Mouse (Mus musculus): ENCODE results near the gene Vps39.

Vps39 gene

DNA sequence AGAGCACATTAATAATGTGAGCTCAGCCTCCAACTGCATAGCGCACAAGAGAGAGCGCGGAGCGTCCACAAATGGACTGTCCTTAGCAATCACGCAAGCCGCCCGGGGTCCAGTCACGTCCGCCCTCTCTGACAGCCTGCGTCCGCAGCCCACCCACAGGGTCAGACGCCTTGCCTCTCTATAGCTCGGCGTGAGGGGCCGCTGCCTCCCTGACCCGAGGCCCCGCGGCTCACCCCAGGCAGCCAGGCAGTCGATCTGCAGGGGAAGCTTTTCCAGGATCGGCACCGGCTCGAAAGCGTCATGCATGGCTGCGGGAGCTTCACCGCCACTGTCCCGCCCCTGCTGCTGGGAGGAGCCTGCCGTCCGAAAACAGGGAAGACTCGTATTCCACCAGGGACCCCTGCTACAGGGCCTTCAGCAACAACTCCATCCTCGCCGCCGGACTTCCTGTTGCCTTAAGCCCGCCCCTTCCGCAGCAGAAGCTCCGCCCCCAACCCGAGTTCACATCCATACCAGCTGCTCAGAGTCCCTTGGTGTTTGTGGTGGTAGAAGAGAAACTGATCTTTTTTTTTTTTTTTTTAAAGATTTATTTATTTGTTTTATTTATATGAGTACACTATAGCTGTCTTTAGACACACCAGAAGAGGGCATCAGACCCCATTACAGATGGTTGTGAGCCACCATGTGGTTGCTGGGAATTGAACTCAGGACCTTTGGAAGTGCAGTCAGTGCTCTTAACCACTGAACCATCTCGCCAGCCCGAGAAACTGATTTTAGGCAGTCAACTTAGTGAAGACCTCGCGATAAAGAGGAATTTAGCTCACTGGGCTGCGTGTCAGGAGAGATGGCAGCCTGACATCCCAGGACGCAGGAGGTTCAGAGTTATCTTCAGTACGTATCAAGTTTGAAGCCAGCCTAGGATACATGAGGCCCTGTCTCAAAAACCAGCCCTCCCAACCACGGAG lies at the start of gene Vps39:
Gene Vps39 (minus strand): TSS at position 456 of the 965 bp plus-strand sequence.
- peak; percentile 57 for DNase-seq (ENCODE audit: low spot score)

DNA sequence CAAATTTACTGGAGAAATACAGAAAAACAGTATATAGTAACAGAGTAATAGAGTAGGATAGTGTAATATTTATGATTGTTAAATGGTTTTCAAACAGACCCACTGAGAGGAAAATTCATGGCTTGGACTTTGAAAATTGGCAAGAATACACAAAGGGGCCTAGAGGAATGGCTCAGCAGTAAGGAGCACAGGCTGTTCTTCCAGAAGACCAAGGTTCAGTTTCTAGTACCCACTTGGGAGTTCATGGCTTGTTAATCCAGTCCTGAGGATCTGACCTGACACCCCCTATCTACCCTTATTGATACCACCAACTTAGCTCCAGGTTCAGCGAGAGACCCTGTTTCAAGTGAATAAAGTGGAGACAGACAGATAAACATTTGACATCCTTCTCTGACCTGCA lies 45.0 kb upstream of the Vps39 start:
- no peak for DNase-seq (ENCODE audit: low spot score)

DNA sequence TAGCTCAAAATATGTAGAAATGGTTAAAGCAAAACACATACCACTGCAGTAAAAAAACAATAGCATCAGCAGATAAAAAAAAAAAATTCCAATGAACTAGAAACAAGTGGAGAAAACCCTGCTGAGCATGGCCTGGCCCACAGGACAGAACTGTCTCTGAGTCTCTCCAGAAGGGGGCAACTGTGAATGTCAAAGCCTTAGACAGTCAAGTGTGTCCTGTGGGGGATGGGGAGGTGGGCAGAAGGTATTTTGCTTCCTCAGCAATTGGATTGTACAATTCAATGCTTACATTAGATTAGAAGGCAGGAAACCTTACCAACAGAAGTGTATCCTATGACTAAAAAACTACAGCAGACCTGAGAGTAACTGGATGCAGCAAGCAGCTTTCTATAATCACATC lies 39.5 kb upstream of the Vps39 start:
- DNase-seq (ENCODE audit: low spot score) = no peak

DNA sequence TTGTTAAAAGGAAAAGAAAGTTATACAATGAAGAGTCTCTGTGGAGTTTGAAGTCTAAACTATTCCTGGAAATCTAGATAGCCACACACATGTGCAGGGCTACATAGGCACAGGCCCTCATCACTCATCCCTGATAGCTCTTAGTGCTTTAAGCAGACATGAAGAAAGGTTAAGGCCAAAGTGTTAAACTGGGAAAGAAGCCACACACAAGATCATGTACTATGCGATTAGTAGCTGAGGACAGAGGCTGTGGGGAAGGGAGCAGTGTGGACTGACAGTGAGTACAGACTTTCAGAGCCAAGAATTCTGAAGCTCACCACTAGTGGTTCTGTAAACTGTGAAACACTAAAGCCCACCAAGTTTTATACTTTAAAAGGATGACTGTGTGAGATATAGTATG lies 38.0 kb upstream of the Vps39 start:
- DNase-seq (ENCODE audit: low spot score) = no peak

DNA sequence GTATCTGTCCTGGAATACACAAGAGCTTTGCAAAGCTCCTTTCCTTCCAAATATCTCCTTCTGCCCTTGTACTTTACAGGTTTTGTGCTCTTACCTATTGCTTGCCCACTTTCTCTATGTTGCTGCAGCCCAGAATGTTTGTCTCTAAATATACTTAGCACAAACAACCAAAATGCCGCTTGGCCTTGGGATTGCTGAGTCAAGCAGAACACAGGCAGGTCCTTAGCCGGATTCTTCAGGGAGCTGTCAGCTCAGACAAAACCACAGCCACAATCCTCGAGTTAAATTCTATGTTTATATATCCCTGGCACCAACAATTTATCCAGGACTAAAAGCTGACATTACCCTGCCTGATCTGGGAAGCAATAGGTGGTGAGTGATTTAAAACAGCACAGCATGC lies 36.4 kb upstream of the Vps39 start:
- DNase-seq (ENCODE audit: low spot score) = no peak

DNA sequence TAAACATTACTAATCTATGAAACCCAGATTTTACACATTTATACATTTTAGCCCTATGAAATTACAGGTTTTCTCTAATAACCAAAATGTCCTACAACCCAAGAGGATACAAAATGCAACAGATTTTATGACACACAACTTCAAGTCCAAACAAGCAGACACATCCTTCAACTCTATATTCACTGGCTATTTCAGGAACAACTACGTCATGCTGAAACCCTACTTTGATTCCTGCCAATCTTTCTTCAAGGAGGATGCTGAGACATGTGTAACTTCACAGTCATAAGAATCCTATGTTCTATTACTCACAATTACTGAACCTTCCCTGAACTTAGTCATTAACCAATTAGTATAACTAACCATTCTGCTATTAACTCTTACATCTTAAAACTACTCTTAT lies 34.4 kb upstream of the Vps39 start:
- DNase-seq (ENCODE audit: low spot score) = no peak

DNA sequence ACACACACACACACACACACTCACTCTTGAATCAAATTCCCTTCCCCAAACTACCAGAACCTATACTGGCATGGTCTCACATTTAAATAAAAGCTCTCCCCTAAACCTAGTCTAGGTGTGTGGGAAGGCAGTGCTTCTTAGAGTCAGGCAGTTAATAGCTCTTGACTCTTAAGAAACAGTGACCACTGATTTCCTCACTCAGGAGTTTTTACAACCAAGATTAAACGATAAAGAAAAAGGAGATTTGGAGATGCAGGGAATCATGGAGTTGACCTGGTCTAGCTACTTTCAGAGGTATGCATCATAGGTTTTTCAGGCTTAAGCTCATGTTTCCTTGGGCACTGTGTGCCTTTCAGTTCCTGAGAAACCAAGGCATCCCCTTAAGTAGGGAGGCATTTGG lies 33.3 kb upstream of the Vps39 start:
- DNase-seq (ENCODE audit: low spot score) = no peak

DNA sequence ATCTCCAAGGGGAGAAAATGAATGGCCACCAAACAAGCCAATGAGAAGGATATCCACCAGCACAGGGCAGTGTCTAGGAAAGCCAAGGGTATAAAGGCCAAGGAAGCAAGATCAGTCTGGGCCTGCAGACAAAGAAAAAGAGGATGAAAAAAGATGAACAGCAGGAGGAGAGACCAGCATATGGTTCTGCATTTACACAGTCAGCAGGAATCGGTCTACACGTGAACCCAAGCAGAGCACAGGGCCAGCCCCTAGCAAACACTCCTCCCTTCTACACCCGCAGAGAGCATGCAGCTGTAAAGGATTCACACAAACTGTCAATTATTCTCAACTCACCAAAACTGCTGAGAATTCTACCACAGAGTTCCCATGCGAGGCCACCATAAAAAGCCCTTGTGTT lies 20.9 kb upstream of the Vps39 start:
- DNase-seq (ENCODE audit: low spot score) = no peak

DNA sequence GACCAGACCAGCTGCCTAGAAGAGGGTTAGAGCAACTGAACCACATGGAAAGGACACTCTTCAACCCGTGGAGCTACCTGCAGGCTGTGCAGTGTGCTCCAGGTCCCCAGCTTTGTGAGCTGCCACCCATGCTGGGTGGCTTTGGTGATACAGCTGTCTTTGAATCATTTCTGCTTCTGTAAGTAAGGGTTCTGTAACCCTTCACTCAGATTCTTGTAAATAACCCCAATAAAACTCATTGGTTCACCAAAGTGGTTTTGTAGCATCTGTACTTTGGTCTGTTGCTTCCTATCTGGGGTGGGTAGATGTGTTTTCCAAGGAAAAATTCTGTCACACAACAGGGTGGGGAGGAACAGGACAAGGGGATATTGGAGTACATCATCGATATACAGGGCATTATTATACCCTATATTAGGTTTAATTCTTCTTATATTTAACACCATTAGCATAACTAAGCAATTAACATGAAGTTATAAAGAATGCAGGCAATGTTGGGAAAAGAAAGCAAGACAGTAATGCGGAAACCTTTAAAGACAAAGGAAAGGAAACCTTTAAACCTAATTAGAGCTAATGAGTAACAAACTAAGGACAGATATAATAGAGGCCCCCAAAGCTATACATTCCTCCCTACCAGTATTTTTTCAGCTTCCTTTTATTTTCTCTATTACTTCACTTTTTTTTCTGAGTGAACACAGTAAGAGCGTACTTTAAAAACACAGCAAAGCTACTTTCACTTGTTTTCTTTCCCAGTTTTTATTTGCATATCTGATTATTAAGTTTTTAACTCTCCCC lies 14.7 kb upstream of the Vps39 start:
- DNase-seq (ENCODE audit: low spot score) = no peak

DNA sequence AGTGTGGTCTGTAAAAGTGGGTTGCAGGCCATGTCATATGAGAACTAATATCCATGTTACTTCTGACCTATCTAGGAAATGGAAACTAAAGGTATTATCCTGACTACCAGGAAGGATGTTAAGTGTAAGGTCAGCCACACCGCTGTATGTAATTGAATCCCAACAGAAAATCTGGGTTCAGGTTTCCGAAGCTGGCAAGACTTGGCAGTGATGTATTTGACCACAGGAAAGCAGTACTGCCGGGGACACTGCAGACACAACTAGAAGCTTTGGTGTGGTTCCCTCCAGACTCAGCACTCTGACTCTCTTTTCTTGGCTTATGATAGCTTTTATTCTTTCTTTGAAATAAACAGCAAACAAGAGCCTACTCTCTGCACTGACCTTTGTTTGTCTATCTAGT lies 13.6 kb upstream of the Vps39 start:
- DNase-seq (ENCODE audit: low spot score) = no peak

DNA sequence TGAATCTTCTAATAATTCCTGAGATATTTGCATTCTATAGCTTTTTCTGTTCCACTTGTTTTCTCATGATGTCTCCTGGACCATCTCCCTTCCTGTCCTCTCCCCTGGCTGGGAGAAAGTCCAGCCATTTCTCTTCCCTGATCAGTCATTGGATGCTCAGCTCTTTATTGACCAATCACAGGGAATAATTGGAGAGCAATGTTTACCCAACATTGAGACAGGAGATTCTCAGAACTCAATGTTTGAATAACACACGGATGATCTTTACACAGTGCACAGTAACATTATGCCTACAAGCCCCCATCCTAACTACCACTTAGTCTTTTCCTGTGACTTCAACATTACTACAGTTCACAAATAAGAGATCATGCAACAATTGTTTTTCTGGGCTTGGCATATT lies 7.5 kb upstream of the Vps39 start:
- DNase-seq (ENCODE audit: low spot score) = no peak

DNA sequence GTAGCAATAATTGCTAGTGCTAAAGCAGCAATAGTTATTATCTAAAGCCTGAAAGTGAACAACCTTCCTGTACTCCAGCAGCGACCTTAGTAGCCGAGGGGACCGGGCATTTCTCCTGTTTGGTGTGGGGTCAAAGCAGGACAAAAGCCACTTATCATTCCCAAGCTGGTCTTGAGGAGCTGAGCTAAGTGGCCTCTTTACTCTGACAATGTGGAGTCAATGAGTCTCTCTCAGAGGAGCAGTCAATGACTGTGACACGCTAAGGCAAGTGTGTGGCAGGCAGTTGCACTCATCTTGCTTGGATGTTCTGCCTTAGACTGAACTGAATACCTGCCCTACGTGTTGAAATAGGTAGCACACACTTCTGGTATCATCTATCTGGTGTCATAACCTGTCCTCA lies 1.6 kb downstream of the Vps39 start:
- no peak for DNase-seq (ENCODE audit: low spot score)

DNA sequence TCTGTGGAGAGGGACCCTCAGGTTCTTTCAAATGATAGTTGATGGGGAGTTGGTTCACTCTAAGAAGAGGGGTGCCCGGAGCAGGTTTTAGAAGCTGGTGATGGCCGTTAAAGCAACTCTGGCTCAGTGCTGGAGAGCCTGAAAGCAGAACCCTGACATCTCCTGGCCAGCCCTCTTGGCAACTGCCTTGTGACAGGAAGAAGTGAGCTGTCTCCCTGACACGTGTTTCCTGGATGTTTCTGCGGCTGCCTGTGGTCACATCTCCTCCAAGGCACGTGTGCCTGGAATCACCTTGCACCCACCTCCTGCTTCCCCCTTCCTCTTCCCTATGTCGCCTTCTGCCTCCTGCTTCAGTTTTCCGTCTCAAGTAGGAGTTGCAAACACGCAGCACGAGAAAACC lies 4.8 kb downstream of the Vps39 start:
- DNase-seq (ENCODE audit: low spot score) = no peak

DNA sequence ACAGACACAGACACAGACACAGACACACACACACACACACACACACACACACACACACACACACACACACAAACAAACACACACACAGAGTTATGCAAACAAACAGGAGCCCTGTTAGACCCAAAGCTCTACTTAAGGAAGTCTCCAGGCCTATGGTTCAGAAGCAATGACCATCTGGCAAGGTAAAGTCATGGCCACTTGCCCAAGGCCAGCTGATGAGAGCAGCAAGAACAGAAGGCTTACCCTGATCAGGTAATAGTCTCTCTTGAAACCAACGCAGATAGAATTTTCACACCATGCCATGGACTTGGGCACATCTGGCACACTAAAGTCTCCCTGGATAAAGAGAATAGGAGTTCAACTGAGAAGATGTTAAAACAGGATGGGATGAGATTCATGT lies 11.2 kb downstream of the Vps39 start:
- no peak for DNase-seq (ENCODE audit: low spot score)

DNA sequence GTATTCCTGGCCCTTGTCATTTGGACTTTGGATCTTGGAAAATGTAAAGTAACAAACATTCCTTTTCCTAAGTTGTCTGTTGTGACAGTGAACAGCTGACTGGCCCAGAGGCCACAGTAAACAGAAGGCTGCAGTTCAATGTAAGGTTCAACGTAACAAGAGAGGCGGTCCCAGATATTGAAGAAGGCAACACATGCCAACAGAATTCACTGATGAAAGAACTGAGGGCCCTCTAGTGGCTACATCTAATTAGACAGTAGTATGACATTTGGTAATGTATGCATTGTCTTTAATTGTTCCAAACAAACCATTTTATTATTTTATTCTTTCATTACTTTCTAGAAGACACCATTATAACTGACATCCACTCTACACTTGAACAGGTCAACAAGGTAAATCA lies 15.1 kb downstream of the Vps39 start:
- DNase-seq (ENCODE audit: low spot score) = no peak

DNA sequence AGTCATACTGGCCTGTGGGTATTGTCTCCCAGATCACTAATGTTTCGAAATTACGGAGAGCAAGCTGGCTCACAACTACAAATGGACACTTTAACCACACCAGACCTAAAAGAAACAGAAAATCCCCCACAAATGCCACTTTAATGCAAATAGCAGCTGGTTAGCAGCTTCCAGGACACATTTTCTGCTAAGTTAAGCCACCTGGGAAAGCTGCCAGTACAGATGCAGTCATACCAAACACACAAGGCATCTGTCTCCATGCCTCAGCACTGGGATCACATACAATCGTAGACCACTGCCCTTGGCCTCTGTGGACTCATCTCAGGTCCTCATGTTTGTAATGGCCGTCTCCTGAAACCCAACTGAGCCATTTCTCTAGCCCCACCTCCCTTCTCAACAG lies 21.4 kb downstream of the Vps39 start:
- DNase-seq (ENCODE audit: low spot score) = no peak

DNA sequence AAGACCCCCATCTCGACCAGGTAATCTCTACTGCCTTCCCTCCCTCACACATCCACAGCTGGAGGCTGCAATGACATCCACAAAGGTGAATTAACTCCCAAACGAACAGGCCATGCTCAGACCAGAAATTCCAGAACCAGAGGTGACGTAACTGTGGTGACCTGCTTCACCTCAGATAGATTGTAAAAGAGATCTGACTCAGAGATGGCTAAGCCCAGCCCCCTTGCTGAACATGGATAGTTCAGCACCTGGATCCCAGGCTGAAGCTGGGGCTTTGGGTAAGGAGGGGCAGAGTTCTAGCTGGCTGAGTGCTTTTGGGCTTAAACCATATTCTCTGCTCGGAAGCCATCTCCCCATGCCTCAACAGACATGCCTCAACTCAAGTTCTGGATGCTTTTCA lies 37.9 kb downstream of the Vps39 start:
- DNase-seq (ENCODE audit: low spot score) = no peak

DNA sequence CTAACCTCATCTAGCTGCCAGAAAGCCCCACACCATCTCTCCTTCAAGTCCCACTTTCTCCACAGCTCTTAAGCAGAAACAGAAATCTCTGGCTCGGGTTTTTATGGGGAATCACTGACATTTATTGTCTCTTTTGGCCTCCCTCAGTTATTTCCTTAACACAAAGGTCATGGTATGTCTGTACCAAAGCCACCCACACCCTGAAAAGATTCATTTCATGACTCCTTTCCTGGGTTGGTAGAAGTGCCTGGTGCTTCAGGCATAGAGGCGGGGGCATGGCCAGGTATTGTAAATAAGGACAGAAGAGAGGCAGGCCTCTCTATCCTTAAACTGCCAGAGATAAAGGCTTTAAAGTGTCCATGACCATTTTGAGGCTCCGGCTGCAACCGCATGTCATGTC lies 38.5 kb downstream of the Vps39 start:
- no peak for DNase-seq (ENCODE audit: low spot score)

DNA sequence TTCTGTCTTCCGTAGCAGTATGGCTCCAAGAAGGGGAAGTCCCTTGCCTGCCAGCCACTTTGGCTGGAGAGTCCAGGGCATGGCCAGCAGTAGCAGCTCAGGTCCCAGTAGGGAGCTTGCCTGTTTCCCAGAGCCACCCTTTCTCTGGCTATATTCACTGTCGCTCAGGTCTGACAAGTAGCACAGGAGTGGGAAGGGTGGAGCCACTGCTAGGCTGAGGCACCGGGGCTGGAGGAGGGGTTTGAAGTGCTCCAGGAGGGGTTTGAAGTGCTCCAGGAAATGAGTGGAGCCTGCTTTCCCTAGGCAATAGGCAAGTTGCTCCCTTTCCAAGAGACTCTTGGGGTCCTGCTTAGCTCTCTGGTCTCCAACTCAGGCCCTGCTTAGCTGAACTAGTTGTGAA lies 39.0 kb downstream of the Vps39 start, which contains the start of gene Pla2g4f:
Gene Pla2g4f (minus strand): TSS at position 190 of the 400 bp plus-strand sequence.
- DNase-seq (ENCODE audit: low spot score) = no peak

DNA sequence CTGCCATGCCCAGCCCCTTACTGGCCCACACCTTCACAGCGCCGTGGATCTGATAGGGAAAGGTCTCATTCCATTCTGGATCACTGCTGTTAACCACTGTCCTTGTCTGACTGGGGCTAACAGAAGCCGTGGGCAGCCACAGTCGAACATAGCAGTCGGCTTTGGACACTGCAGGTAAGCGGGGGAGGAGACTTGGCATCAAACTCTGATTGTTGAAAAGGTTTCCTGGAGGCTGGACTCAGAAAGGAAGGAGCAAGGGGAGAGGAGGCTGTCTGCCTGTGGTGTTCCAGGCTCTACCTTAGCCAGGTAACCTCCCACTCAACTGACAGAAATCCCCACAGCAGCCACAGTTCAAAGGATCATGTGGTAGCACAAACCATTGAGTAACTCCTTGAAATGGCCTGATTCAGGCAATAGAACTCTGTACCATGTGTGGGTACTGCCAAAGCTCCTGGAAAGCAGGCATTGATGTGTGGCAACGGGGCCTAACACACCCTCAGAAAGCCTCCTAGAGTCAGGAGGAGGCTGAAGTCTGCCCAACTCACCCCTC lies 40.6 kb downstream of the Vps39 start:
- no peak for DNase-seq (ENCODE audit: low spot score)

DNA sequence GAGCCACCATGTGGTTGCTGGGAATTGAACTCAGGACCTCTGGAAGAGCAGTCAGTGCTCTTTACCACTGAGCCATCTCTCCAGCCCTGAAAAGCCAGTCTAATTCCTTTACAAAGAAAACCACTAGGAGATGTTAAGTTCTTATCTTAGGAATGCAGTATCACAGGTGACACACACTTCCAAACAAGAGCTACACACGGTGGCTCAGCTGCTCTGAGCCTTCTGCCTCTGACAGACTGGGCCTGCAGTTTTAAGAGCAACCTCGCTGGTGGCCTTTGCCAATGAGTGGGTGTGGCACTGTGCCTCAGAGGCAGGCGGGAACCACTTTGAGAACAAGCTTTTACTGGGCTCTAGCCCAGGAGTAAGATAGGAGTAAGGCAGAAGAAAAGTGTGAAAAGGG lies 48.8 kb downstream of the Vps39 start:
- no peak for DNase-seq (ENCODE audit: low spot score)

DNA sequence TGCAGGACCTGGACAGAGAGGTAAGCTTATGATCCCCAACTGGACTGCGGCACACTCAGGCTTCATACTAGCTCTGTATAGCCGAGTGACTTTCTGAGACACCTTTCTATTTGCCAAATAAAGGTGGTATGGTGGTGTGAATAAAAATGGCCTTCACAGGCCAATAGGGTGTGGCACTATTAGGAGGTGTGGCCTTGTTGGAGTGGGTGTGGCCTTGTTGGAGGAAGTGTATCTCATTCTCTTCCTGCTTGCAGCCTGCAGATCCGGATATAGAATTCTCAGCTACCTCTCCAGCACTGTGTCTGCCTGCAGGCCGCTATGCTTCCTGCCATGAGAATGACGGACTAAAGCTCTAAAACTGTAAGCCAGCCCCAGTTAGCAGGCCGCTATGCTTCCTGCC lies 51.9 kb downstream of the Vps39 start:
- no peak for DNase-seq (ENCODE audit: low spot score)

DNA sequence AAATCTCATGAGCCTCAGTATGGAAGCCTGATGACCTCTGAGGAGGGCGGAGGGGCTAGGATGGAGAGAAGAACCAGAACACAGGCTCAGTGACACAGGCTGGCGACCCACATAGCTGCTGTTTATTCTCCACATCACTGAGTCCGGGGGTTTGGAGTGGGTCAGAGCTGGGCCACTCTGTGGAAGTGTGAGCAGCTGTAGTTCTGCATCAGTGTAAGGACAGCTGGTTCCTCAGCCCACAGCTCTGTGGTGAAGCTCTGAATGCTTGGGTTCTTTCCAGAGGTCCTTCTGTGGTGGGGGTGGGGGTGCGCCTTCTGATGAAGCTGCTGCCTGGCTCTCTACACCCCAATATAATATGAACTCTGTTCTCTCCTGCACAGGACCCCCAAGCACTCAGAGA lies 53.1 kb downstream of the Vps39 start:
- DNase-seq (ENCODE audit: low spot score) = no peak

Measured in ovary, postnatal 10 days (tissue).